Mouse (Mus musculus): ENCODE results near the gene Coq10b.

GRCm38 (mm10) chr1:55042246-55042645 is 10.3 kb upstream of the Coq10b start:
- TF ChIP-seq ZNF384 (IDR thresholded peaks at IDR 0.05; ENCODE audit: low read depth, low read length): no peak
- TF ChIP-seq HCFC1 (IDR thresholded peaks at IDR 0.05; ENCODE audit: borderline replicate concordance, insufficient read depth, low read length): no peak
- TF ChIP-seq ZC3H11A (IDR thresholded peaks at IDR 0.05; ENCODE audit: borderline replicate concordance, low read depth, low read length): no peak
